Mouse (Mus musculus): ENCODE measurements around the gene Pim1. TPM values are rescaled to one million over a fixed set of nuclear protein-coding genes. Genes with fewer than 3 reads are reported as not detected.
"Not testable (repeated sequence)": the region's sequence is repeated elsewhere in the genome, so short reads cannot be mapped to it uniquely, and the experiment has no call there.

The Pim1 gene
- polyA plus RNA-seq, 1 experiment from 2014 or later = 57.1 TPM

GRCm38 (mm10) chr17:29448055-29448454 is 42.5 kb upstream of the Pim1 start:
- Histone ChIP-seq H3K4me2 (ENCODE audit: low read depth, low read length) (no peak overlapping the region), H3K27ac (ENCODE audit: low read depth) (peak overlapping the region; percentile 82), H3K9ac (replicated peaks) (peak overlapping the region; percentile 53), H3K4me1 (ENCODE audit: insufficient read depth) (peaks cover 46% of the 10 kb centered on the region), H3K36me3 (replicated peaks; ENCODE audit: insufficient read depth, low read length) (no peaks in the 10 kb centered on the region), H3K4me3 (ENCODE audit: low read depth, low read length) (no peak overlapping the region), H3K27me3 (ENCODE audit: insufficient read depth, low read length) (no peaks in the 10 kb centered on the region), H3K9me3 (ENCODE audit: low read length) (no peaks in the 10 kb centered on the region)
- TF ChIP-seq EP300 (IDR thresholded peaks at IDR 0.05; ENCODE audit: low read depth) (no peak), CTCF (IDR thresholded peaks at IDR 0.05; ENCODE audit: low read depth) (no peak)
- no peak for DNase-seq
- no peak for ATAC-seq
- WGBS (ENCODE audit: insufficient replicate concordance) = 79% methylated on average over 8 of the region's 8 CpGs

GRCm38 (mm10) chr17:29448561-29448960 is 42.0 kb upstream of the Pim1 start:
- H3K4me3 ChIP-seq (ENCODE audit: low read depth, low read length) = no peak overlapping the region
- H3K4me1 ChIP-seq (ENCODE audit: insufficient read depth) = peaks cover 45% of the 10 kb centered on the region
- peak overlapping the region; percentile 53; the same call in 1 of the 2 replicates for H3K9ac ChIP-seq (replicated peaks)
- DNase-seq (no peak), ATAC-seq (no peak)
- TF ChIP-seq CTCF (IDR thresholded peaks at IDR 0.05; ENCODE audit: low read depth) (no peak), EP300 (IDR thresholded peaks at IDR 0.05; ENCODE audit: low read depth) (no peak)
- no peaks in the 10 kb centered on the region for H3K36me3 ChIP-seq (replicated peaks; ENCODE audit: insufficient read depth, low read length)
- H3K27me3 ChIP-seq (ENCODE audit: insufficient read depth, low read length) = no peaks in the 10 kb centered on the region
- no peaks in the 10 kb centered on the region for H3K9me3 ChIP-seq (ENCODE audit: low read length)
- H3K4me2 ChIP-seq (ENCODE audit: low read depth, low read length) = no peak overlapping the region
- 66% methylated on average over 2 of the region's 2 CpGs for WGBS (ENCODE audit: insufficient replicate concordance)
- peak overlapping the region; percentile 82 for H3K27ac ChIP-seq (ENCODE audit: low read depth)

- no peak overlapping the region for H3K4me3 ChIP-seq (ENCODE audit: low read depth, low read length)
- peaks cover 28% of the 10 kb centered on the region for H3K4me1 ChIP-seq (ENCODE audit: insufficient read depth)
- WGBS (ENCODE audit: insufficient replicate concordance) = 50% methylated on average over 34 of the region's 34 CpGs
- ATAC-seq = no peak
- H3K27me3 ChIP-seq (ENCODE audit: insufficient read depth, low read length) = no peaks in the 10 kb centered on the region
- DNase-seq = peak; percentile 20
- no peaks in the 10 kb centered on the region for H3K36me3 ChIP-seq (replicated peaks; ENCODE audit: insufficient read depth, low read length)
- H3K9me3 ChIP-seq (ENCODE audit: low read length) = 0 out of 2 replicates have a peak, but pooled peaks cover 2% of the 10 kb centered on the region
- no peak overlapping the region for H3K9ac ChIP-seq (replicated peaks)
- H3K4me2 ChIP-seq (ENCODE audit: low read depth, low read length) = no peak overlapping the region
- peak overlapping the region; percentile 19; the same call in 1 of the 2 replicates for H3K27ac ChIP-seq (ENCODE audit: low read depth)
- no peak for TF ChIP-seq CTCF (IDR thresholded peaks at IDR 0.05; ENCODE audit: low read depth)
- TF ChIP-seq EP300 (IDR thresholded peaks at IDR 0.05; ENCODE audit: low read depth) = no peak
These were observed 39.4 kb upstream of the Pim1 start for GRCm38 (mm10) chr17:29450899-29451840.

GRCm38 (mm10) chr17:29451841-29452210 is 38.7 kb upstream of the Pim1 start:
- Histone ChIP-seq H3K4me3 (ENCODE audit: low read depth, low read length) (no peak overlapping the region), H3K27ac (ENCODE audit: low read depth) (no peak overlapping the region), H3K9me3 (ENCODE audit: low read length) (0 out of 2 replicates have a peak, but pooled peaks cover 2% of the 10 kb centered on the region), H3K4me2 (ENCODE audit: low read depth, low read length) (no peak overlapping the region), H3K9ac (replicated peaks) (no peak overlapping the region), H3K36me3 (replicated peaks; ENCODE audit: insufficient read depth, low read length) (no peaks in the 10 kb centered on the region), H3K4me1 (ENCODE audit: insufficient read depth) (peaks cover 23% of the 10 kb centered on the region), H3K27me3 (ENCODE audit: insufficient read depth, low read length) (no peaks in the 10 kb centered on the region)
- ATAC-seq (no peak), DNase-seq (no peak)
- TF ChIP-seq EP300 (IDR thresholded peaks at IDR 0.05; ENCODE audit: low read depth) = no peak
- no peak for TF ChIP-seq CTCF (IDR thresholded peaks at IDR 0.05; ENCODE audit: low read depth)
- 69% methylated on average over 8 of the region's 8 CpGs for WGBS (ENCODE audit: insufficient replicate concordance)

GRCm38 (mm10) chr17:29454119-29454518 is 36.4 kb upstream of the Pim1 start:
- 100% methylated on average over 1 of the region's 3 CpGs for WGBS (ENCODE audit: insufficient replicate concordance)
- peak; percentile 53 for TF ChIP-seq CTCF (IDR thresholded peaks at IDR 0.05; ENCODE audit: low read depth)
- H3K27me3 ChIP-seq (ENCODE audit: insufficient read depth, low read length); H3K4me2 ChIP-seq (ENCODE audit: low read depth, low read length); DNase-seq; H3K36me3 ChIP-seq (replicated peaks; ENCODE audit: insufficient read depth, low read length); H3K4me1 ChIP-seq (ENCODE audit: insufficient read depth); H3K4me3 ChIP-seq (ENCODE audit: low read depth, low read length); H3K9ac ChIP-seq (replicated peaks); H3K27ac ChIP-seq (ENCODE audit: low read depth); ATAC-seq; H3K9me3 ChIP-seq (ENCODE audit: low read length): not testable (repeated sequence)

GRCm38 (mm10) chr17:29455411-29456120 is 35.0 kb upstream of the Pim1 start:
- Histone ChIP-seq H3K4me1 (ENCODE audit: insufficient read depth) (peaks cover 18% of the 10 kb centered on the region), H3K9ac (replicated peaks) (no peak overlapping the region), H3K4me3 (ENCODE audit: low read depth, low read length) (no peak overlapping the region), H3K36me3 (replicated peaks; ENCODE audit: insufficient read depth, low read length) (no peaks in the 10 kb centered on the region), H3K4me2 (ENCODE audit: low read depth, low read length) (no peak overlapping the region), H3K27me3 (ENCODE audit: insufficient read depth, low read length) (peaks cover 16% of the 10 kb centered on the region), H3K27ac (ENCODE audit: low read depth) (no peak overlapping the region), H3K9me3 (ENCODE audit: low read length) (0 out of 2 replicates have a peak, but pooled peaks cover 2% of the 10 kb centered on the region)
- TF ChIP-seq EP300 (IDR thresholded peaks at IDR 0.05; ENCODE audit: low read depth) (no peak), CTCF (IDR thresholded peaks at IDR 0.05; ENCODE audit: low read depth) (no peak)
- DNase-seq (no peak), ATAC-seq (peak; percentile 33; the same call in 1 of the 2 replicates)
- WGBS (ENCODE audit: insufficient replicate concordance) = 76% methylated on average over 9 of the region's 9 CpGs

Data from liver, postnatal 0 days (tissue).